Mouse (Mus musculus): Measurements from ENCODE around the gene Cbx4. TPM values are rescaled to one million over a fixed set of nuclear protein-coding genes. Genes with fewer than 3 reads are reported as not detected.

Cbx4 gene
- polyA plus RNA-seq, 1 experiment from 2014 or later = 9.9 TPM

- no peaks in the 10 kb centered on the region for H3K9me3 ChIP-seq (ENCODE audit: low read length)
- H3K4me3 ChIP-seq (ENCODE audit: low read length) = no peak overlapping the region
- H3K27me3 ChIP-seq (ENCODE audit: insufficient read depth, low read length) = peaks cover 25% of the 10 kb centered on the region
- peaks cover 32% of the 10 kb centered on the region for H3K4me1 ChIP-seq (ENCODE audit: insufficient read depth, low read length)
- no peak overlapping the region for H3K27ac ChIP-seq (ENCODE audit: low read length)
- WGBS = 71% methylated on average over 1 of the region's 1 CpGs
- no peak overlapping the region for H3K4me2 ChIP-seq (replicated peaks; ENCODE audit: low read depth, low read length)
- ATAC-seq (ENCODE audit: low FRiP score, low TSS enrichment) = no peak
- no peak overlapping the region for H3K9ac ChIP-seq (replicated peaks; ENCODE audit: low read length)
- no peaks in the 10 kb centered on the region for H3K36me3 ChIP-seq (ENCODE audit: insufficient read depth, low read length)
Measured at GRCm38 (mm10) chr11:119093322-119093721, 7.3 kb upstream of the Cbx4 start.

- Histone ChIP-seq H3K27me3 (ENCODE audit: insufficient read depth, low read length) (peaks cover 36% of the 10 kb centered on the region), H3K9me3 (ENCODE audit: low read length) (no peaks in the 10 kb centered on the region), H3K4me1 (ENCODE audit: insufficient read depth, low read length) (peaks cover 37% of the 10 kb centered on the region), H3K4me2 (replicated peaks; ENCODE audit: low read depth, low read length) (no peak overlapping the region), H3K27ac (ENCODE audit: low read length) (no peak overlapping the region), H3K36me3 (ENCODE audit: insufficient read depth, low read length) (no peaks in the 10 kb centered on the region), H3K9ac (replicated peaks; ENCODE audit: low read length) (no peak overlapping the region), H3K4me3 (ENCODE audit: low read length) (no peak overlapping the region)
- no peak for ATAC-seq (ENCODE audit: low FRiP score, low TSS enrichment)
- 76% methylated on average over 3 of the region's 3 CpGs for WGBS
Measured at GRCm38 (mm10) chr11:119092286-119092685, 6.3 kb upstream of the Cbx4 start.

- Histone ChIP-seq H3K9me3 (ENCODE audit: low read length) (no peaks in the 10 kb centered on the region), H3K4me1 (ENCODE audit: insufficient read depth, low read length) (peaks cover 44% of the 10 kb centered on the region), H3K27me3 (ENCODE audit: insufficient read depth, low read length) (peaks cover 43% of the 10 kb centered on the region), H3K27ac (ENCODE audit: low read length) (no peak overlapping the region), H3K4me3 (ENCODE audit: low read length) (no peak overlapping the region; the same call in 1 of the 2 replicates), H3K36me3 (ENCODE audit: insufficient read depth, low read length) (no peaks in the 10 kb centered on the region), H3K4me2 (replicated peaks; ENCODE audit: low read depth, low read length) (peak overlapping the region; percentile 98), H3K9ac (replicated peaks; ENCODE audit: low read length) (0 out of 2 replicates have a peak overlapping the region, but pooled peaks have one; percentile 70)
- ATAC-seq (ENCODE audit: low FRiP score, low TSS enrichment) = 0 out of 2 replicates have a peak, but pooled peaks have one; percentile 24
- 5% methylated on average over 8 of the region's 8 CpGs for WGBS
Measured at GRCm38 (mm10) chr11:119091598-119091991, 5.6 kb upstream of the Cbx4 start.

- peak overlapping the region; percentile 98 for H3K4me2 ChIP-seq (replicated peaks; ENCODE audit: low read depth, low read length)
- H3K4me3 ChIP-seq (ENCODE audit: low read length) = peak overlapping the region; percentile 60
- peak overlapping the region; percentile 70 for H3K9ac ChIP-seq (replicated peaks; ENCODE audit: low read length)
- peaks cover 47% of the 10 kb centered on the region for H3K4me1 ChIP-seq (ENCODE audit: insufficient read depth, low read length)
- no peak overlapping the region for H3K27ac ChIP-seq (ENCODE audit: low read length)
- peaks cover 42% of the 10 kb centered on the region for H3K27me3 ChIP-seq (ENCODE audit: insufficient read depth, low read length)
- under 1% methylated on average over 41 of the region's 42 CpGs for WGBS
- ATAC-seq (ENCODE audit: low FRiP score, low TSS enrichment) = peak; percentile 71
- no peaks in the 10 kb centered on the region for H3K36me3 ChIP-seq (ENCODE audit: insufficient read depth, low read length)
- no peaks in the 10 kb centered on the region for H3K9me3 ChIP-seq (ENCODE audit: low read length)
Measured at GRCm38 (mm10) chr11:119090961-119091597, 5.1 kb upstream of the Cbx4 start.

GRCm38 (mm10) chr11:119090076-119090960 lies 4.3 kb upstream of the Cbx4 start:
- peaks cover 42% of the 10 kb centered on the region for H3K27me3 ChIP-seq (ENCODE audit: insufficient read depth, low read length)
- ATAC-seq (ENCODE audit: low FRiP score, low TSS enrichment) = no peak
- no peaks in the 10 kb centered on the region for H3K9me3 ChIP-seq (ENCODE audit: low read length)
- H3K4me3 ChIP-seq (ENCODE audit: low read length) = peak overlapping the region; percentile 60
- H3K9ac ChIP-seq (replicated peaks; ENCODE audit: low read length) = peak overlapping the region; percentile 70
- peaks cover 47% of the 10 kb centered on the region for H3K4me1 ChIP-seq (ENCODE audit: insufficient read depth, low read length)
- 0 out of 2 replicates have a peak overlapping the region, but pooled peaks have one; percentile 7 for H3K27ac ChIP-seq (ENCODE audit: low read length)
- WGBS = under 1% methylated on average over 70 of the region's 75 CpGs
- no peaks in the 10 kb centered on the region for H3K36me3 ChIP-seq (ENCODE audit: insufficient read depth, low read length)
- peak overlapping the region; percentile 98 for H3K4me2 ChIP-seq (replicated peaks; ENCODE audit: low read depth, low read length)

GRCm38 (mm10) chr11:119089235-119090075 lies 3.4 kb upstream of the Cbx4 start:
- Histone ChIP-seq H3K9me3 (ENCODE audit: low read length) (no peaks in the 10 kb centered on the region), H3K27ac (ENCODE audit: low read length) (no peak overlapping the region), H3K4me1 (ENCODE audit: insufficient read depth, low read length) (peaks cover 53% of the 10 kb centered on the region), H3K36me3 (ENCODE audit: insufficient read depth, low read length) (no peaks in the 10 kb centered on the region), H3K4me3 (ENCODE audit: low read length) (peak overlapping the region; percentile 60), H3K27me3 (ENCODE audit: insufficient read depth, low read length) (peaks cover 42% of the 10 kb centered on the region), H3K9ac (replicated peaks; ENCODE audit: low read length) (peak overlapping the region; percentile 70; the same call in 1 of the 2 replicates), H3K4me2 (replicated peaks; ENCODE audit: low read depth, low read length) (peak overlapping the region; percentile 98)
- no peak for ATAC-seq (ENCODE audit: low FRiP score, low TSS enrichment)
- under 1% methylated on average over 41 of the region's 41 CpGs for WGBS

GRCm38 (mm10) chr11:119088391-119089234 lies 2.6 kb upstream of the Cbx4 start:
- no peaks in the 10 kb centered on the region for H3K36me3 ChIP-seq (ENCODE audit: insufficient read depth, low read length)
- H3K4me2 ChIP-seq (replicated peaks; ENCODE audit: low read depth, low read length) = no peak overlapping the region
- WGBS = 3% methylated on average over 28 of the region's 28 CpGs
- peaks cover 61% of the 10 kb centered on the region for H3K4me1 ChIP-seq (ENCODE audit: insufficient read depth, low read length)
- no peak overlapping the region for H3K9ac ChIP-seq (replicated peaks; ENCODE audit: low read length)
- no peaks in the 10 kb centered on the region for H3K9me3 ChIP-seq (ENCODE audit: low read length)
- no peak overlapping the region for H3K4me3 ChIP-seq (ENCODE audit: low read length)
- ATAC-seq (ENCODE audit: low FRiP score, low TSS enrichment) = no peak
- peaks cover 38% of the 10 kb centered on the region for H3K27me3 ChIP-seq (ENCODE audit: insufficient read depth, low read length)
- no peak overlapping the region for H3K27ac ChIP-seq (ENCODE audit: low read length)

GRCm38 (mm10) chr11:119087301-119088082 lies 1.5 kb upstream of the Cbx4 start:
- H3K4me1 ChIP-seq (ENCODE audit: insufficient read depth, low read length) = peaks cover 72% of the 10 kb centered on the region

More at GRCm38 (mm10) chr11:119087301-119088082, 1.5 kb upstream of the Cbx4 start:
- no peaks in the 10 kb centered on the region for H3K9me3 ChIP-seq (ENCODE audit: low read length)
- no peak for ATAC-seq (ENCODE audit: low FRiP score, low TSS enrichment)
- peak overlapping the region; percentile 15; the same call in 1 of the 2 replicates for H3K4me2 ChIP-seq (replicated peaks; ENCODE audit: low read depth, low read length)
- H3K27ac ChIP-seq (ENCODE audit: low read length) = no peak overlapping the region
- peaks cover 42% of the 10 kb centered on the region for H3K27me3 ChIP-seq (ENCODE audit: insufficient read depth, low read length)
- H3K9ac ChIP-seq (replicated peaks; ENCODE audit: low read length) = no peak overlapping the region
- no peak overlapping the region for H3K4me3 ChIP-seq (ENCODE audit: low read length)
- H3K36me3 ChIP-seq (ENCODE audit: insufficient read depth, low read length) = no peaks in the 10 kb centered on the region
- 2% methylated on average over 35 of the region's 35 CpGs for WGBS

Data from kidney, embryonic 16.5 days (tissue).